Mouse (Mus musculus): ENCODE results near the gene Reps2. TPM values are rescaled to one million over a fixed set of nuclear protein-coding genes. Genes with fewer than 3 reads are reported as not detected.

Reps2 gene
- polyA plus RNA-seq, 1 experiment, result 0.34 TPM

GRCm38 (mm10) chrX:162419431-162419830, 224.0 kb downstream of the Reps2 start:
- no peak for DNase-seq
- H3K4me1 ChIP-seq (replicated peaks; ENCODE audit: control insufficient read depth, insufficient read depth, low read length), result no peaks in the 10 kb centered on the region
- no peak overlapping the region for H3K27ac ChIP-seq (ENCODE audit: control insufficient read depth, insufficient read depth, low read length)
- H3K27me3 ChIP-seq (ENCODE audit: control insufficient read depth, insufficient read depth, low read length), result no peaks in the 10 kb centered on the region
- H3K4me3 ChIP-seq (ENCODE audit: control insufficient read depth, insufficient read depth, low read length), result no peak overlapping the region
- no peak for TF ChIP-seq POLR2A (IDR thresholded peaks at IDR 0.05; ENCODE audit: control insufficient read depth, extremely low read depth, insufficient read depth, low read length, poor library complexity)
- TF ChIP-seq CTCF (IDR thresholded peaks at IDR 0.05; ENCODE audit: borderline replicate concordance, control insufficient read depth, extremely low read depth, insufficient read depth, low read length, poor library complexity), result no peak
- H3K36me3 ChIP-seq (ENCODE audit: control insufficient read depth, insufficient read depth, low read length), result no peaks in the 10 kb centered on the region
- WGBS, result 69% methylated on average over 3 of the region's 3 CpGs

DNA sequence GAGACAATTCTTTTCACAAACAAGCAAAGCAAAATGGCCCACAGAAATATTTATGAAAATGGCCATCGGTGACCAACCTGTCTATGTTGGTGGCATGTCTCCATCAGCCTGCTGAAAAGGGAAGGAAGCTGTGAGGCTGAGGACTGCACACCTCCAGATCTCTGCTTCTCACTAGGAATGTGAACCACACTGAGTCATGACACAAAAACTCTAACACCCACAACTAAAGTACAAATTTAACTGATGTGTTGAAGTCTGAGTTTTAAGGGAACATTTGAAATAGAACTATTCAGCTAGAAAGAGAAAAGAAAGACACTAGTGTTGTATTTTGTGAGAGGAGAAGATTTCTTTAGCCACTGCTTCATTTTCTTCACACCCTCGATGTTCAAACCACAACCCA, 230.3 kb downstream of the Reps2 start:
- TF ChIP-seq CTCF (IDR thresholded peaks at IDR 0.05; ENCODE audit: borderline replicate concordance, control insufficient read depth, extremely low read depth, insufficient read depth, low read length, poor library complexity), result no peak
- TF ChIP-seq POLR2A (IDR thresholded peaks at IDR 0.05; ENCODE audit: control insufficient read depth, extremely low read depth, insufficient read depth, low read length, poor library complexity), result no peak
- Histone ChIP-seq H3K4me3 (ENCODE audit: control insufficient read depth, insufficient read depth, low read length) (no peak overlapping the region), H3K36me3 (ENCODE audit: control insufficient read depth, insufficient read depth, low read length) (no peaks in the 10 kb centered on the region), H3K4me1 (replicated peaks; ENCODE audit: control insufficient read depth, insufficient read depth, low read length) (no peaks in the 10 kb centered on the region), H3K27me3 (ENCODE audit: control insufficient read depth, insufficient read depth, low read length) (no peaks in the 10 kb centered on the region), H3K27ac (ENCODE audit: control insufficient read depth, insufficient read depth, low read length) (no peak overlapping the region)
- DNase-seq, result no peak
- 79% methylated on average over 2 of the region's 2 CpGs for WGBS

DNA sequence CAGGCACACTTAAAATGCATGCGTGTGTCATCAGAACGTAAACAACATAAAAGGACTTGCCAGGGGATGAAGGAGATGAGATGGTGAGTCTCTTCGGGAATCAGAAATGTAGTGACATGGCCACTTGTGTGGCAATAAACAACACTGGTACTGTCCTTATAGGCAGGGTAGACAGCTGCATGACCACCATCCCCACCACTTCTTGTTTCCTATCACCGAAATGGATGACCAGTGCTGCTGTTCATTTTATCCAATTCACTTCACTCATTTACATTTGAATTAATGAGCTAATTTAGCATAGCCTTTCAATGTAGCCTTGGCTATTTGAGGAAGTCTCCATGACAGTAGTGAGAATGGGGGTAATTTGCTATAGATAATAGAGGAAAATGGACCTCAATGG, 236.2 kb downstream of the Reps2 start:
- Histone ChIP-seq H3K27me3 (ENCODE audit: control insufficient read depth, insufficient read depth, low read length) (no peaks in the 10 kb centered on the region), H3K36me3 (ENCODE audit: control insufficient read depth, insufficient read depth, low read length) (no peaks in the 10 kb centered on the region), H3K4me3 (ENCODE audit: control insufficient read depth, insufficient read depth, low read length) (no peak overlapping the region), H3K27ac (ENCODE audit: control insufficient read depth, insufficient read depth, low read length) (no peak overlapping the region), H3K4me1 (replicated peaks; ENCODE audit: control insufficient read depth, insufficient read depth, low read length) (no peaks in the 10 kb centered on the region)
- DNase-seq, result no peak
- WGBS, result 95% methylated on average over 4 of the region's 4 CpGs
- TF ChIP-seq POLR2A (IDR thresholded peaks at IDR 0.05; ENCODE audit: control insufficient read depth, extremely low read depth, insufficient read depth, low read length, poor library complexity) (no peak), CTCF (IDR thresholded peaks at IDR 0.05; ENCODE audit: borderline replicate concordance, control insufficient read depth, extremely low read depth, insufficient read depth, low read length, poor library complexity) (no peak)

GRCm38 (mm10) chrX:162402487-162402886, 241.0 kb downstream of the Reps2 start:
- no peak for DNase-seq
- Histone ChIP-seq H3K4me3 (ENCODE audit: control insufficient read depth, insufficient read depth, low read length) (no peak overlapping the region), H3K27ac (ENCODE audit: control insufficient read depth, insufficient read depth, low read length) (no peak overlapping the region), H3K4me1 (replicated peaks; ENCODE audit: control insufficient read depth, insufficient read depth, low read length) (no peaks in the 10 kb centered on the region), H3K36me3 (ENCODE audit: control insufficient read depth, insufficient read depth, low read length) (no peaks in the 10 kb centered on the region), H3K27me3 (ENCODE audit: control insufficient read depth, insufficient read depth, low read length) (no peaks in the 10 kb centered on the region)
- TF ChIP-seq POLR2A (IDR thresholded peaks at IDR 0.05; ENCODE audit: control insufficient read depth, extremely low read depth, insufficient read depth, low read length, poor library complexity) (no peak), CTCF (IDR thresholded peaks at IDR 0.05; ENCODE audit: borderline replicate concordance, control insufficient read depth, extremely low read depth, insufficient read depth, low read length, poor library complexity) (no peak)
- 86% methylated on average over 3 of the region's 3 CpGs for WGBS

DNA sequence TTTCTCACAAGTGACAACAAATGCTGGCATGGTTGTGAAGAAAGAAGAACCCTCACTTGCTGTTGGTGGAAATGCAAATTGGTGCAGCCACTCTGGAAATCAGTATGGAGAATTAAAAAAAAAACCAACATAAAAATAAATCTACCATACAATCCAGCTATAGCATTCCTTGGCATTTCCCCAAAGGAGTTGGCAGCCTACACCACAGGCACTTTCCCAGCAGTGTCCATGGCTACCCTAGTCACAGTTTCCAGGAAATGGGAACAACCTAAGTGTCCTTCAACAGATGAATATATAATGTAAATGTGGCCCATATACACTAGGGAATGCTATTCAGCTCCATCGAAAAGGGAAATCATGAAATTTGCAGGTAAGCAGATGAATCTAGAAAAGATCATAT, 262.7 kb downstream of the Reps2 start:
- no peak overlapping the region for H3K27ac ChIP-seq (ENCODE audit: control insufficient read depth, insufficient read depth, low read length)
- 92% methylated on average over 1 of the region's 1 CpGs for whole genome bisulfite sequencing
- TF ChIP-seq POLR2A (IDR thresholded peaks at IDR 0.05; ENCODE audit: control insufficient read depth, extremely low read depth, insufficient read depth, low read length, poor library complexity) (no peak), CTCF (IDR thresholded peaks at IDR 0.05; ENCODE audit: borderline replicate concordance, control insufficient read depth, extremely low read depth, insufficient read depth, low read length, poor library complexity) (no peak)
- no peaks in the 10 kb centered on the region for H3K36me3 ChIP-seq (ENCODE audit: control insufficient read depth, insufficient read depth, low read length)
- no peaks in the 10 kb centered on the region for H3K27me3 ChIP-seq (ENCODE audit: control insufficient read depth, insufficient read depth, low read length)
- no peaks in the 10 kb centered on the region for H3K4me1 ChIP-seq (replicated peaks; ENCODE audit: control insufficient read depth, insufficient read depth, low read length)
- DNase-seq, result no peak
- H3K4me3 ChIP-seq (ENCODE audit: control insufficient read depth, insufficient read depth, low read length), result no peak overlapping the region

DNA sequence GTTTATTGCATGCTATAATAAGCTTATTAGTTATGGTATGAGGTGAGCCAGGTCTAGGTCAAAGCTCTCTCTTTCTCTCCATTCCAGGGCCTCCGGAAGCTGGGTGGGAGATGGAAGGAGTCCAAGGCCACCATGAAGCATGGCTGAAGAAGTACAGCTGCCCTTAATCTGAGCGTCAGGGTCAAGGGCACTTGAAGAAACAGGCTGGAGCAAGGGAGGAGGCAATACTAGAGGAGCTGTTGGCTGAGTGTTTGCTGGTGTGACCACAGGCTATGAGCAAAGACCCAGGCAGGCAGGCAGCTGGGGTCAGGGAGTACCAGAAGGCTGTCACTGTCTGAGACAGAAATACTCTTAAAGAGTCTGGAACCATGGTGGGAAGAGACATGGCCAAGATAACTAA, 280.2 kb downstream of the Reps2 start:
- no peak overlapping the region for H3K4me3 ChIP-seq (ENCODE audit: control insufficient read depth, insufficient read depth, low read length)
- H3K27ac ChIP-seq (ENCODE audit: control insufficient read depth, insufficient read depth, low read length), result no peak overlapping the region
- no peak for DNase-seq
- no peaks in the 10 kb centered on the region for H3K36me3 ChIP-seq (ENCODE audit: control insufficient read depth, insufficient read depth, low read length)
- TF ChIP-seq CTCF (IDR thresholded peaks at IDR 0.05; ENCODE audit: borderline replicate concordance, control insufficient read depth, extremely low read depth, insufficient read depth, low read length, poor library complexity) (no peak), POLR2A (IDR thresholded peaks at IDR 0.05; ENCODE audit: control insufficient read depth, extremely low read depth, insufficient read depth, low read length, poor library complexity) (no peak)
- 85% methylated on average over 2 of the region's 2 CpGs for WGBS
- H3K27me3 ChIP-seq (ENCODE audit: control insufficient read depth, insufficient read depth, low read length), result no peaks in the 10 kb centered on the region
- H3K4me1 ChIP-seq (replicated peaks; ENCODE audit: control insufficient read depth, insufficient read depth, low read length), result no peaks in the 10 kb centered on the region

Other genes starting within 250 kb of the Reps2 start
- gene Rbbp7, start 116.8 kb upstream of the Reps2 start, polyA plus RNA-seq (2012; rRNA removed), result 82.7 and 88.3 TPM in 2 replicates
- gene Txlng, start 185.8 kb upstream of the Reps2 start, polyA plus RNA-seq (2012; rRNA removed), result 5.9 and 7.6 TPM in 2 replicates
- 8.9 and 9.1 TPM in 2 replicates for gene Syap1, start 244.8 kb upstream of the Reps2 start, polyA plus RNA-seq (2012; rRNA removed)

Measured in thymus, adult 2 months (tissue).